8 mouse cellular contexts compared by ENCODE assay signal in genomic region chr10:128526366-128527356, GRCm38 (mm10). TPM values are rescaled to one million over a fixed set of nuclear protein-coding genes. Genes with fewer than 3 reads are reported as not detected.
DNase-seq lines count a peak whose midpoint lies in the region; ATAC-seq lines count a peak whose summit lies in the region.

No protein-coding gene starts in this region.

- no peak for ATAC-seq in heart, embryonic 11.5 days (replicated peaks; ENCODE audit: insufficient number of reproducible peaks, low FRiP score, low TSS enrichment)
- ATAC-seq in megakaryocyte-erythroid progenitor cell, adult 5-6 weeks (replicated peaks; ENCODE audit: low FRiP score, low TSS enrichment, poor library complexity, severe bottlenecking): no peak

- peak overlapping the region; percentile 100 for H3K4me2 ChIP-seq in heart, embryonic 11.5 days

- no peak for DNase-seq in heart, postnatal 25 days (ENCODE audit: low spot score)
- DNase-seq in Muller cell, postnatal 12 days (ENCODE audit: inconsistent ontology term): peak; percentile 7
- no peak for DNase-seq in hindbrain, embryonic 10.5 days (ENCODE audit: low spot score)
- no peak for DNase-seq in urinary bladder, postnatal 4 days (ENCODE audit: low spot score in 2 of 2)
- DNase-seq in gastrocnemius, postnatal 25 days: no peak

- no peaks in the 10 kb centered on the region for H3K27me3 ChIP-seq in heart, embryonic 11.5 days (ENCODE audit: control insufficient read depth, insufficient read depth, low read length)
- H3K27me3 ChIP-seq in hindbrain, embryonic 10.5 days (ENCODE audit: insufficient read depth, poor library complexity, severe bottlenecking): peaks cover 69% of the 10 kb centered on the region
- peaks cover 1% of the 10 kb centered on the region for H3K27me3 ChIP-seq in megakaryocyte, embryonic 14.5 days (replicated peaks)

- no peaks in the 10 kb centered on the region for H3K9me3 ChIP-seq in heart, embryonic 11.5 days (replicated peaks; ENCODE audit: control insufficient read depth, low read length)
- H3K9me3 ChIP-seq in hindbrain, embryonic 10.5 days: no peaks in the 10 kb centered on the region
- no peaks in the 10 kb centered on the region for H3K9me3 ChIP-seq in megakaryocyte, embryonic 14.5 days

- H3K9ac ChIP-seq in heart, embryonic 11.5 days (ENCODE audit: low read depth, low read length): peak overlapping the region; percentile 65

- no peak overlapping the region for H3K27ac ChIP-seq in heart, embryonic 11.5 days (ENCODE audit: low read depth, low read length)
- peak overlapping the region; percentile 64; the same call in 1 of the 2 replicates for H3K27ac ChIP-seq in hindbrain, embryonic 10.5 days

- intact Hi-C loops in heart, postnatal 25 days (cut with DNase I): loop anchor here (5.0 kb wide), 2 partner anchors 34 to 64 kb away; partner anchors contain the start of gene Myl6

- H3K4me1 ChIP-seq in heart, embryonic 11.5 days (ENCODE audit: control insufficient read depth, insufficient read depth, low read length): 0 out of 2 replicates have a peak, but pooled peaks cover 3% of the 10 kb centered on the region
- peaks cover 29% of the 10 kb centered on the region for H3K4me1 ChIP-seq in hindbrain, embryonic 10.5 days (replicated peaks)
- H3K4me1 ChIP-seq in megakaryocyte, embryonic 14.5 days: peaks cover 47% of the 10 kb centered on the region

- no peaks in the 10 kb centered on the region for H3K36me3 ChIP-seq in heart, embryonic 11.5 days (ENCODE audit: control insufficient read depth, insufficient read depth, low read length)
- 0 out of 2 replicates have a peak, but pooled peaks cover 4% of the 10 kb centered on the region for H3K36me3 ChIP-seq in hindbrain, embryonic 10.5 days
- H3K36me3 ChIP-seq in megakaryocyte, embryonic 14.5 days (replicated peaks; ENCODE audit: low read length): peaks cover 16% of the 10 kb centered on the region

- peak overlapping the region; percentile 89 for H3K4me3 ChIP-seq in heart, embryonic 11.5 days (ENCODE audit: low read depth, low read length)
- H3K4me3 ChIP-seq in hindbrain, embryonic 10.5 days: peak overlapping the region; percentile 92
- H3K4me3 ChIP-seq in megakaryocyte, embryonic 14.5 days (replicated peaks): peak overlapping the region; percentile 96

- WGBS in heart, embryonic 11.5 days (ENCODE audit: insufficient replicate concordance): 28% methylated on average over 28 of the region's 28 CpGs
- 34% methylated on average over 28 of the region's 28 CpGs for WGBS in hindbrain, embryonic 10.5 days

RNA-seq across cellular contexts. Expression of gene Esyt1, which starts 1.0 kb away (rescaled TPM):
- 14.5 and 18.7 TPM in 2 replicates for polyA plus RNA-seq in heart, embryonic 11.5 days (2014; fragmentation: Nextera tagmentation; extraction: Ambion mirVana)
- 10 to 100 TPM; 16.8 to 19.0 TPM for total RNA-seq in heart, postnatal 25 days (2021)
- 20.2 and 22.0 TPM in 2 replicates for polyA plus RNA-seq in hindbrain, embryonic 10.5 days (2016; fragmentation: Nextera tagmentation; extraction: Ambion mirVana)
- polyA plus RNA-seq in megakaryocyte, embryonic 14.5 days (2012; ENCODE audit: insufficient read depth, low replicate concordance): 48.5 and 62.5 TPM in 2 replicates
- 49.7 and 53.8 TPM in 2 replicates for total RNA-seq in megakaryocyte-erythroid progenitor cell, adult 5-6 weeks (2014; fragmentation: Nextera tagmentation)
- 59.2 and 66.2 TPM in 2 replicates for total RNA-seq in megakaryocyte-erythroid progenitor cell, adult 5-6 weeks (2017)
- total RNA-seq in gastrocnemius, postnatal 25 days (2021): 10 to 100 TPM; 12.5 to 17.6 TPM

RNA-seq across cellular contexts. Expression of gene Zc3h10, which starts 20.9 kb away (rescaled TPM):
- polyA plus RNA-seq in heart, embryonic 11.5 days (2014; fragmentation: Nextera tagmentation; extraction: Ambion mirVana): 7.7 and 8.0 TPM in 2 replicates
- total RNA-seq in heart, postnatal 25 days (2021): 1 to 10 TPM; 7.6 to 9.1 TPM
- polyA plus RNA-seq in hindbrain, embryonic 10.5 days (2016; fragmentation: Nextera tagmentation; extraction: Ambion mirVana): 16.9 and 19.9 TPM in 2 replicates
- 21.5 and 24.2 TPM in 2 replicates for polyA plus RNA-seq in megakaryocyte, embryonic 14.5 days (2012; ENCODE audit: insufficient read depth, low replicate concordance)
- 5.6 and 6.7 TPM in 2 replicates for total RNA-seq in megakaryocyte-erythroid progenitor cell, adult 5-6 weeks (2014; fragmentation: Nextera tagmentation)
- 8.3 and 10.2 TPM in 2 replicates for total RNA-seq in megakaryocyte-erythroid progenitor cell, adult 5-6 weeks (2017)
- 1 to 10 TPM; 4.9 to 5.1 TPM for total RNA-seq in gastrocnemius, postnatal 25 days (2021)

RNA-seq across cellular contexts. Expression of gene Rpl41, which starts 22.4 kb away (rescaled TPM):
- 2,515 and 2,664 TPM in 2 replicates for polyA plus RNA-seq in heart, embryonic 11.5 days (2014; fragmentation: Nextera tagmentation; extraction: Ambion mirVana)
- 1,000 to 10,000 TPM; 1,495 to 1,582 TPM for total RNA-seq in heart, postnatal 25 days (2021)
- 2,868 and 3,332 TPM in 2 replicates for polyA plus RNA-seq in hindbrain, embryonic 10.5 days (2016; fragmentation: Nextera tagmentation; extraction: Ambion mirVana)
- polyA plus RNA-seq in megakaryocyte, embryonic 14.5 days (2012; ENCODE audit: insufficient read depth, low replicate concordance): 1,477 and 10,817 TPM in 2 replicates
- 7,210 and 7,602 TPM in 2 replicates for total RNA-seq in megakaryocyte-erythroid progenitor cell, adult 5-6 weeks (2014; fragmentation: Nextera tagmentation)
- 3,211 and 3,934 TPM in 2 replicates for total RNA-seq in megakaryocyte-erythroid progenitor cell, adult 5-6 weeks (2017)
- total RNA-seq in gastrocnemius, postnatal 25 days (2021): 1,000 to 10,000 TPM in 1 of 2 experiments, 100 to 1,000 TPM in 1; 972 to 1,021 TPM

RNA-seq across cellular contexts. Expression of gene Myl6b, which starts 28.2 kb away (rescaled TPM):
- polyA plus RNA-seq in heart, embryonic 11.5 days (2014; fragmentation: Nextera tagmentation; extraction: Ambion mirVana): 3.3 and 5.4 TPM in 2 replicates
- total RNA-seq in heart, postnatal 25 days (2021): 1 to 10 TPM; 2.5 to 2.9 TPM
- 2.8 TPM in 2 replicates for polyA plus RNA-seq in hindbrain, embryonic 10.5 days (2016; fragmentation: Nextera tagmentation; extraction: Ambion mirVana)
- 9.5 and 15.9 TPM in 2 replicates for polyA plus RNA-seq in megakaryocyte, embryonic 14.5 days (2012; ENCODE audit: insufficient read depth, low replicate concordance)
- total RNA-seq in megakaryocyte-erythroid progenitor cell, adult 5-6 weeks (2014; fragmentation: Nextera tagmentation): 3.7 and 6.3 TPM in 2 replicates
- total RNA-seq in megakaryocyte-erythroid progenitor cell, adult 5-6 weeks (2017): 0.56 TPM in 1 of 2 replicates, not detected in the other
- 10 to 100 TPM; 20.3 to 38.5 TPM for total RNA-seq in gastrocnemius, postnatal 25 days (2021)

RNA-seq across cellular contexts. Expression of gene Myl6, which starts 32.7 kb away (rescaled TPM):
- 1,242 and 1,345 TPM in 2 replicates for polyA plus RNA-seq in heart, embryonic 11.5 days (2014; fragmentation: Nextera tagmentation; extraction: Ambion mirVana)
- 100 to 1,000 TPM; 294 to 314 TPM for total RNA-seq in heart, postnatal 25 days (2021)
- 866 and 958 TPM in 2 replicates for polyA plus RNA-seq in hindbrain, embryonic 10.5 days (2016; fragmentation: Nextera tagmentation; extraction: Ambion mirVana)
- polyA plus RNA-seq in megakaryocyte, embryonic 14.5 days (2012; ENCODE audit: insufficient read depth, low replicate concordance): 175 and 2,406 TPM in 2 replicates
- total RNA-seq in megakaryocyte-erythroid progenitor cell, adult 5-6 weeks (2014; fragmentation: Nextera tagmentation): 655 and 828 TPM in 2 replicates
- 663 and 819 TPM in 2 replicates for total RNA-seq in megakaryocyte-erythroid progenitor cell, adult 5-6 weeks (2017)
- 100 to 1,000 TPM; 179 to 253 TPM for total RNA-seq in gastrocnemius, postnatal 25 days (2021)
